Mouse (Mus musculus): ENCODE measurements around the gene Serpina6. TPM values are rescaled to one million over a fixed set of nuclear protein-coding genes. Genes with fewer than 3 reads are reported as not detected.

Gene Serpina6
- polyA plus RNA-seq, 1 experiment from 2014 or later, result 0.23 TPM

- ATAC-seq (ENCODE audit: insufficient number of reproducible peaks, low FRiP score, low TSS enrichment, low read depth), result no peak
- Histone ChIP-seq H3K9ac (no peak overlapping the region), H3K4me3 (replicated peaks) (no peak overlapping the region), H3K27ac (replicated peaks) (no peak overlapping the region), H3K4me2 (replicated peaks) (no peak overlapping the region), H3K27me3 (no peaks in the 10 kb centered on the region), H3K4me1 (no peaks in the 10 kb centered on the region), H3K36me3 (no peaks in the 10 kb centered on the region), H3K9me3 (replicated peaks) (no peaks in the 10 kb centered on the region)
- WGBS, result 88% methylated on average over 1 of the region's 1 CpGs
Measured at GRCm38 (mm10) chr12:103615141-103615540, 41.9 kb downstream of the Serpina6 start.

- no peak for ATAC-seq (ENCODE audit: insufficient number of reproducible peaks, low FRiP score, low TSS enrichment, low read depth)
- no peak overlapping the region for H3K9ac ChIP-seq
Measured at GRCm38 (mm10) chr12:103601839-103602238, 55.2 kb downstream of the Serpina6 start.

GRCm38 (mm10) chr12:103600364-103600763, 56.6 kb downstream of the Serpina6 start:
- ATAC-seq (ENCODE audit: insufficient number of reproducible peaks, low FRiP score, low TSS enrichment, low read depth), result no peak
- H3K36me3 ChIP-seq, result no peaks in the 10 kb centered on the region
- H3K27ac ChIP-seq (replicated peaks), result no peak overlapping the region
- 0 out of 2 replicates have a peak, but pooled peaks cover 3% of the 10 kb centered on the region for H3K4me1 ChIP-seq
- H3K4me3 ChIP-seq (replicated peaks), result no peak overlapping the region
- H3K4me2 ChIP-seq (replicated peaks), result no peak overlapping the region
- H3K9me3 ChIP-seq (replicated peaks), result no peaks in the 10 kb centered on the region
- H3K27me3 ChIP-seq, result no peaks in the 10 kb centered on the region
- H3K9ac ChIP-seq, result no peak overlapping the region
- 51% methylated on average over 3 of the region's 3 CpGs for WGBS

More at GRCm38 (mm10) chr12:103601839-103602238, 55.2 kb downstream of the Serpina6 start:
- peak overlapping the region; percentile 71 for H3K27ac ChIP-seq (replicated peaks)
- H3K4me1 ChIP-seq, result 0 out of 2 replicates have a peak, but pooled peaks cover 3% of the 10 kb centered on the region
- WGBS, result 44% methylated on average over 3 of the region's 3 CpGs
- H3K9me3 ChIP-seq (replicated peaks), result no peaks in the 10 kb centered on the region
- H3K27me3 ChIP-seq, result no peaks in the 10 kb centered on the region
- no peak overlapping the region for H3K4me2 ChIP-seq (replicated peaks)
- H3K36me3 ChIP-seq, result no peaks in the 10 kb centered on the region
- no peak overlapping the region for H3K4me3 ChIP-seq (replicated peaks)

GRCm38 (mm10) chr12:103598411-103598810, 58.6 kb downstream of the Serpina6 start:
- 0 out of 2 replicates have a peak, but pooled peaks cover 3% of the 10 kb centered on the region for H3K4me1 ChIP-seq
- H3K4me2 ChIP-seq (replicated peaks), result no peak overlapping the region
- H3K27ac ChIP-seq (replicated peaks), result no peak overlapping the region
- no peaks in the 10 kb centered on the region for H3K27me3 ChIP-seq
- WGBS, result 80% methylated on average over 2 of the region's 2 CpGs
- no peak for ATAC-seq (ENCODE audit: insufficient number of reproducible peaks, low FRiP score, low TSS enrichment, low read depth)
- no peaks in the 10 kb centered on the region for H3K36me3 ChIP-seq
- H3K9me3 ChIP-seq (replicated peaks), result no peaks in the 10 kb centered on the region
- H3K9ac ChIP-seq, result no peak overlapping the region
- H3K4me3 ChIP-seq (replicated peaks), result no peak overlapping the region

Other genes with a start within 250 kb of the Serpina6 start
- gene 9330161L09Rik, start 249.4 kb downstream of the Serpina6 start, polyA plus RNA-seq (2015; fragmentation: Nextera tagmentation; extraction: Ambion mirVana), result 0.28 and 0.49 TPM in 2 replicates
- gene Ddx24, start 231.4 kb downstream of the Serpina6 start, polyA plus RNA-seq (2015; fragmentation: Nextera tagmentation; extraction: Ambion mirVana), result 103 and 105 TPM in 2 replicates
- 72.9 and 77.5 TPM in 2 replicates for gene Ifi27, start 223.0 kb downstream of the Serpina6 start, polyA plus RNA-seq (2015; fragmentation: Nextera tagmentation; extraction: Ambion mirVana)
- 19.0 and 23.0 TPM in 2 replicates for gene Ifi27l2a, start 213.5 kb downstream of the Serpina6 start, polyA plus RNA-seq (2015; fragmentation: Nextera tagmentation; extraction: Ambion mirVana)
- gene Ifi27l2b, start 200.0 kb downstream of the Serpina6 start, polyA plus RNA-seq (2015; fragmentation: Nextera tagmentation; extraction: Ambion mirVana), result 0.15 TPM in 1 of 2 replicates, not detected in the other
- 1.4 and 2.5 TPM in 2 replicates for gene Ppp4r4, start 124.9 kb downstream of the Serpina6 start, polyA plus RNA-seq (2015; fragmentation: Nextera tagmentation; extraction: Ambion mirVana)
- 0.07 and 0.20 TPM in 2 replicates for gene Serpina10, start 25.8 kb downstream of the Serpina6 start, polyA plus RNA-seq (2015; fragmentation: Nextera tagmentation; extraction: Ambion mirVana)
- not detected in 2 replicates for gene Serpina16, start 18.9 kb upstream of the Serpina6 start, polyA plus RNA-seq (2015; fragmentation: Nextera tagmentation; extraction: Ambion mirVana)
- not detected in 2 replicates for gene Serpina1f, start 38.3 kb upstream of the Serpina6 start, polyA plus RNA-seq (2015; fragmentation: Nextera tagmentation; extraction: Ambion mirVana)
- not detected in 2 replicates for gene Serpina1d, start 116.4 kb upstream of the Serpina6 start, polyA plus RNA-seq (2015; fragmentation: Nextera tagmentation; extraction: Ambion mirVana)
- 0.19 TPM in 1 of 2 replicates, not detected in the other for gene Serpina1b, start 173.2 kb upstream of the Serpina6 start, polyA plus RNA-seq (2015; fragmentation: Nextera tagmentation; extraction: Ambion mirVana)
- gene Serpina1a, start 206.3 kb upstream of the Serpina6 start, polyA plus RNA-seq (2015; fragmentation: Nextera tagmentation; extraction: Ambion mirVana), result 0.14 TPM in 1 of 2 replicates, not detected in the other
- gene Serpina1c, start 247.7 kb upstream of the Serpina6 start, polyA plus RNA-seq (2015; fragmentation: Nextera tagmentation; extraction: Ambion mirVana), result not detected in 2 replicates